Mouse (Mus musculus): Measurements from ENCODE around the gene Osmr.

DNA sequence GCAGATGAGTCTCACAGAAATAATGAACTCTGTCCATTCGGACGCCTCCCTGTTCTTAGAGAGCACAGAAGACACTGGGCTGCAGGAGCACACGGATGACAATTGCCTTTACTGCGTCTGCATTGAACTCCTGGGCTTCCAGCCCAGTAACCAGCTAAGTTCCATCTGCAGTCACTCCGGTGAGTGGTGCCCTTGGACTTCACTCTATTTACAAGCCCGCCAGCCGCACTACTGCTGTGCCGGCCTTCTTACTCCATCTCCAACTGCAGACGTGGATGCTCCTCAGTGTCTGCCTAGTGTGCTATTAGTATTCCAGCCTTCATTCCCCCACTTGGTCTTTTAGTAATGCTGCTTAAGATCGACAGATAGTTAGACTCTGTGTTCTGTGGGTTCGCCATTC, 83.1 kb downstream of the Osmr start:
- TF ChIP-seq CTCF (IDR thresholded peaks at IDR 0.05; ENCODE audit: insufficient read depth, low read length) (no peak), POLR2A (IDR thresholded peaks at IDR 0.05; ENCODE audit: borderline replicate concordance, extremely low read depth, low read depth, low read length) (no peak)

Data from lung, adult 2 months (tissue).